Mouse (Mus musculus): ENCODE measurements around the gene Aldh1a2. TPM values are rescaled to one million over a fixed set of nuclear protein-coding genes. Genes with fewer than 3 reads are reported as not detected.

Gene Aldh1a2
- polyA plus RNA-seq, 1 experiment from 2014 or later: 13.1 TPM

DNA sequence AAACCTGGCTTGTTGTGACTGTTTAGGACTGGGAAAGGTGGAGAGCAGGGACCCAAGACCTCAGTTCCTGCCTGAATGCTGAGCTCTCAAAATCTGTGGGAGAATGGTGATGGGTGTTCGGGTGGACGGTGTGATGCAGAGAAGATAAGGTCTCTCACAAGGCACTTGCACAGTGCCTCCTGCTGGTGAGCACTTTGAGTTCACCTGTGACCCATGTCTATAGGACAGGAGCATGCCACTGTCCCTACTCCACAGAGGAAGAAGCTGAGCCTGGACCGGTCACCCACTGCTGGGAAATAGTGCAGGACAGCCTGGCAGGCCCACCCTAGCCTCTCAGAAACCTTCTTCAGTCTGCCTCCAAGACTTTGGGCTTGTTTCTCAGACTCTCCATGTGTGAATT lies 100.4 kb downstream of the Aldh1a2 start:
- no peaks in the 10 kb centered on the region for H3K4me1 ChIP-seq (replicated peaks; ENCODE audit: control insufficient read depth, insufficient read depth, low read length)
- no peak overlapping the region for H3K9ac ChIP-seq (replicated peaks; ENCODE audit: low read depth, low read length)
- H3K27me3 ChIP-seq (replicated peaks; ENCODE audit: control insufficient read depth, insufficient read depth, low read length): no peaks in the 10 kb centered on the region
- no peak for ATAC-seq
- no peak overlapping the region for H3K4me2 ChIP-seq (ENCODE audit: low read length)
- H3K36me3 ChIP-seq (ENCODE audit: control insufficient read depth, insufficient read depth): no peaks in the 10 kb centered on the region
- no peak overlapping the region for H3K27ac ChIP-seq (ENCODE audit: low read length)
- H3K9me3 ChIP-seq (ENCODE audit: control insufficient read depth, low read length): no peaks in the 10 kb centered on the region
- H3K4me3 ChIP-seq (replicated peaks; ENCODE audit: low read length): no peak overlapping the region
- 91% methylated on average over 3 of the region's 3 CpGs for WGBS

DNA sequence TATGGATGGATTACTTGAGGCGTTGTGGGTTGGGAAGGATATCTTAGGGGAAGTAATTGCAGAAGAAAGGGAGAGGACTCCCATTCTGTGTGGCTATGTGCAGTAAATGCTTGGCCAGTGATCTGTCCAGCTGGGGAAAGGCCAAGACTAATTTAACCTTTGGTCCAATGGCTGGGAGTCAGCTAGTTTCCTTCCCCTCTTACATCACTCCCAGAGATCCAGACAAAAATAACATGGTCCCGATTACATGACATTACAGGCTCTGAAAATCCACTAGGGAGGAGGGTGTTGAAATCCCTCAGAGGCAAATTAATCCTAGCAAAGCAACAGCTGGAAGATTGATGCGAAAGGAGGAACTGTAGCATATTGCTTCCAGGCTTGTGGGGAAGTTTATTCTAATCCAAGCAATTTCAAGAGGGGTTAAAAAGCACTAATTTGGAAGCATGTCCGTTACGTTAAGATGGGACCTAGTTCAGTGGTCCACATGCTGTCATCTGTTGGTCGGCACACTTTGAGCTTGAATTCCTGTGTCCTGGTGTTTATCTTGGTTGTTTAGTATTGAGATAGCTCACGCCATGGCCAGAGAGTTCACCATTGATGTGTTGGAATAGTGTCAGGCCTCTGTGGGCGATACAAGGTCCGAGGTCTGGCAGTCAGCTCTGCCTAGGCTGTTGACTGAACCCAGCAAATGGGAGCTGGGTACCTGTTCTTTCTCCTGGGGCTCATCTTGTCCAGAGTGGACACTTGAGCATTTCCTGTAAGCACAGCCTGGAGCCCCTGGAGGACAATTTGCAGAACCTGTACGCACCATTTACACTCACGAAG lies 101.7 kb downstream of the Aldh1a2 start:
- H3K4me1 ChIP-seq (replicated peaks; ENCODE audit: control insufficient read depth, insufficient read depth, low read length): no peaks in the 10 kb centered on the region
- no peaks in the 10 kb centered on the region for H3K27me3 ChIP-seq (replicated peaks; ENCODE audit: control insufficient read depth, insufficient read depth, low read length)
- H3K4me2 ChIP-seq (ENCODE audit: low read length): no peak overlapping the region
- H3K36me3 ChIP-seq (ENCODE audit: control insufficient read depth, insufficient read depth): no peaks in the 10 kb centered on the region
- H3K9me3 ChIP-seq (ENCODE audit: control insufficient read depth, low read length): no peaks in the 10 kb centered on the region
- WGBS: 93% methylated on average over 11 of the region's 11 CpGs
- H3K9ac ChIP-seq (replicated peaks; ENCODE audit: low read depth, low read length): no peak overlapping the region
- no peak overlapping the region for H3K27ac ChIP-seq (ENCODE audit: low read length)
- no peak overlapping the region for H3K4me3 ChIP-seq (replicated peaks; ENCODE audit: low read length)
- ATAC-seq: no peak

DNA sequence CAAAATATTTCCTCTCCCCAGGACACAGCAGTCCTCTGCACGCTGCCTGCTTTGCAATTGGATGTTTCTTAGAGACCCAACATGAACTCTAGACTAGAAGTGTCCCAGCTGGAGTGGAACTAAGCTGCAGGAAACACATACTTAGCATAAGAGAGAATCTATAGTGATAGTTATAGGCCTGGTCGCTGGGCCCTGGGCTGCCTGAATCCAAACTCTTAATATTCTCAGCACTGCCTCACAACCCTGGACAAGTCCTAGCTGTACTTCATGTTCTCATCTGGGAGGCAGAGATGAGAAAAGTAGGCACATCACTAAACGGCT lies 102.3 kb downstream of the Aldh1a2 start:
- H3K9me3 ChIP-seq (ENCODE audit: control insufficient read depth, low read length): no peaks in the 10 kb centered on the region
- H3K4me3 ChIP-seq (replicated peaks; ENCODE audit: low read length): no peak overlapping the region
- H3K4me1 ChIP-seq (replicated peaks; ENCODE audit: control insufficient read depth, insufficient read depth, low read length): no peaks in the 10 kb centered on the region
- ATAC-seq: no peak
- 71% methylated on average over 3 of the region's 3 CpGs for WGBS
- H3K27me3 ChIP-seq (replicated peaks; ENCODE audit: control insufficient read depth, insufficient read depth, low read length): no peaks in the 10 kb centered on the region
- no peak overlapping the region for H3K4me2 ChIP-seq (ENCODE audit: low read length)
- H3K27ac ChIP-seq (ENCODE audit: low read length): no peak overlapping the region
- H3K36me3 ChIP-seq (ENCODE audit: control insufficient read depth, insufficient read depth): no peaks in the 10 kb centered on the region
- no peak overlapping the region for H3K9ac ChIP-seq (replicated peaks; ENCODE audit: low read depth, low read length)

DNA sequence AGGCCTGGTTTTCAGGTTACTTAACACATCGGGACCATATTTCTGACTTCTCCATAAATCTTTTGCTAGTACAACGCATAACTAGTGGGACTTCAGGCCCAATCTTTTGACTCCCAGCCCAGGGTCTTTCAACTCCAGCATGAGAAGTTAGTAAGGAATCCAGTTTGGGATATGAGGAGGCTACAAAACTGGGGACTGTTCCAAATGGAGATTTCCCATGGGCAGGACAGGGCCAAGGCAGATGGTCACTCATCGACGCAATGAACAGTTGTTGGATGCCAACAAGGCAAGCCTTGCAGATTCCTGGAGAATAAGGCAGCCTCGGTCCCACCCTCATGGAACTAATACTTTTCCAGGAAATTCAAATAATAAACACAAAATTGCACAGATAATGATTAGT lies 104.2 kb downstream of the Aldh1a2 start:
- Histone ChIP-seq H3K4me3 (replicated peaks; ENCODE audit: low read length) (no peak overlapping the region), H3K36me3 (ENCODE audit: control insufficient read depth, insufficient read depth) (no peaks in the 10 kb centered on the region), H3K9ac (replicated peaks; ENCODE audit: low read depth, low read length) (no peak overlapping the region), H3K4me1 (replicated peaks; ENCODE audit: control insufficient read depth, insufficient read depth, low read length) (no peaks in the 10 kb centered on the region), H3K4me2 (ENCODE audit: low read length) (no peak overlapping the region), H3K27ac (ENCODE audit: low read length) (no peak overlapping the region), H3K9me3 (ENCODE audit: control insufficient read depth, low read length) (no peaks in the 10 kb centered on the region), H3K27me3 (replicated peaks; ENCODE audit: control insufficient read depth, insufficient read depth, low read length) (no peaks in the 10 kb centered on the region)
- no peak for ATAC-seq
- 94% methylated on average over 5 of the region's 5 CpGs for whole genome bisulfite sequencing

DNA sequence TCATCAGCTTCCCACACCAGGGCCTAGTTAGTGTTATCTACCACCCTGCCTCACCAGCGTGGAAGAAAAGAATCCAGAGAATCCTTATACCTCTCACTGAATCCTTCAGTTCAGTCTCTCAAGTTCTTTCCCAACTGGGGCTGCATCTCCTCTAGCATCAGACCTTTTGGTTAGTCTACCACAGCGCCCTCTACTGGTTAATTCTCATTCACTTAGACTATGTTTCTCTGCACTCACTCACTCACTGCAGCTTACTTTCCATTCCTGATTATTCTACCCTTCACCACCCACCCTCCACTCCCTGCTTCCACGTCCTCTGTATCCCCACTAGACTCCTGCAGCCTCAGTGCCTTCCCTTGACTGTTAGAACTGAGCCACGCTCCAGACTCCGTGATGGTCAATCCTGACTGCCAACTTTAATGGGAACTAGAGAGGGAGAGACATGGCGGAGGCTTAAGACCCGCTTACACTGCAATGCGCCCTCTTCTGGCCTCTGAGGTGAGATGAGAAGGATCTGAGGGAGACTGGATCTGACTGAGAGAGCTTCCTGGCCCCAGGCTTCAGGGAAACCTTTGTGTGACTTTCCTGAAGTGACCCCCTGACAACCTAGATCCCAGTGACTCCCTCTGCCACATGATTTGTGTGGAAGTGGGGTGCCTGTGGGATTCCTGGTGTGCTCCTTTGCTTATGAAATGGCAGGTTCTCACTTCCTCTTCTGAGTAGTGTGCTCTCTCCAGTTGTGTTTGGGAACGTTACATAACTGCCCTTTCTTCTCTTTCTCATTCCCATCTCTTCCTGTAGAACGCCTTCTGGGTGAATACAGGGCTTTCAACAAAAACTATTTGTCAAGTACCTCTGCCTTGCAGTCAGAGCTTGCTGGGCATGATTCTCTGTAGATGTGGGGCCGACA lies 104.9 kb downstream of the Aldh1a2 start:
- H3K36me3 ChIP-seq (ENCODE audit: control insufficient read depth, insufficient read depth): no peaks in the 10 kb centered on the region
- H3K4me1 ChIP-seq (replicated peaks; ENCODE audit: control insufficient read depth, insufficient read depth, low read length): no peaks in the 10 kb centered on the region
- no peaks in the 10 kb centered on the region for H3K9me3 ChIP-seq (ENCODE audit: control insufficient read depth, low read length)
- H3K4me3 ChIP-seq (replicated peaks; ENCODE audit: low read length): no peak overlapping the region
- ATAC-seq: no peak
- H3K4me2 ChIP-seq (ENCODE audit: low read length): no peak overlapping the region
- 50% methylated on average over 11 of the region's 11 CpGs for WGBS
- H3K9ac ChIP-seq (replicated peaks; ENCODE audit: low read depth, low read length): no peak overlapping the region
- H3K27ac ChIP-seq (ENCODE audit: low read length): no peak overlapping the region
- no peaks in the 10 kb centered on the region for H3K27me3 ChIP-seq (replicated peaks; ENCODE audit: control insufficient read depth, insufficient read depth, low read length)

DNA sequence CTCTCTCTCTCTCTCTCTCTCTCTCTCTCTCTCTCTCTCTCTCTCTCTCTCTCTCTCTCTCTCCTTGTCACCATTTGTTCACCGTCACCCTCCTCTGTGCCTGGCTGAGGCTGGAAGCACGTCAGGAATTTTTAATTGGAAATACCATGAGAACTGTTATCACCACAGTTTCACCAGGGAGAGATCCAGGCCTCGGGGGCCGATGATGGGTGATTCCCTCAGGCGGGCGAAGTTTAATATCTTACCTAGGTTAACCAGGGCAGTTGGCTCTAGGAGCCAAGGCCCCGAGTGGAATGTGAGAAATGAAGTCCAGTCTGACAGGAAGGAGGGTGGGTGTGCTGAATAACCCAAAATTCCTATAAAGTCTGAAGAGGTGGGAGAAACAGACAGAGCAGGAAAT lies 105.8 kb downstream of the Aldh1a2 start:
- H3K27ac ChIP-seq (ENCODE audit: low read length): no peak overlapping the region
- 75% methylated on average over 7 of the region's 7 CpGs for WGBS
- H3K27me3 ChIP-seq (replicated peaks; ENCODE audit: control insufficient read depth, insufficient read depth, low read length): no peaks in the 10 kb centered on the region
- H3K4me2 ChIP-seq (ENCODE audit: low read length): no peak overlapping the region
- H3K4me3 ChIP-seq (replicated peaks; ENCODE audit: low read length): no peak overlapping the region
- no peak for ATAC-seq
- H3K9ac ChIP-seq (replicated peaks; ENCODE audit: low read depth, low read length): no peak overlapping the region
- no peaks in the 10 kb centered on the region for H3K4me1 ChIP-seq (replicated peaks; ENCODE audit: control insufficient read depth, insufficient read depth, low read length)
- no peaks in the 10 kb centered on the region for H3K9me3 ChIP-seq (ENCODE audit: control insufficient read depth, low read length)
- H3K36me3 ChIP-seq (ENCODE audit: control insufficient read depth, insufficient read depth): no peaks in the 10 kb centered on the region

DNA sequence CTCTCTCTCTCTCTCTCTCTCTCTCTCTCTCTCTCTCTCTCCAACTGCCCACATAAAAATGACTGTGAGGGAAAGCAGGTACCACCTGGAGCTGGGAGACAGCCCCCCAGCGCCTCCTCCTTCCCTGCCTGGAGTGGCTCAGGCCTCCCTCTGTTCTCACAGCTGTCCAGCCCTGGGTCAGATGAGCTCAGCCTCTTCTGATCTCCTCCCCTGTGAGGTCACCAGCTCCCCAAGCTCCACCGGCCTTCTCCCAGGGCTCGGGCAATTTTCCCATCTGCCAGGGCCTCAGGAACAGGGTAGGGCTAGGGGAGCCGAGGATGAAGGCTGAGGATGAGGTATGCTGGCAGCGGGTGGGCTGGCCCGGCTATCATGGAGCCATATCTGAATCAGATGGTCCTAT lies 106.3 kb downstream of the Aldh1a2 start:
- Histone ChIP-seq H3K4me2 (ENCODE audit: low read length) (no peak overlapping the region), H3K27ac (ENCODE audit: low read length) (no peak overlapping the region), H3K9me3 (ENCODE audit: control insufficient read depth, low read length) (no peaks in the 10 kb centered on the region), H3K9ac (replicated peaks; ENCODE audit: low read depth, low read length) (no peak overlapping the region), H3K4me3 (replicated peaks; ENCODE audit: low read length) (no peak overlapping the region), H3K4me1 (replicated peaks; ENCODE audit: control insufficient read depth, insufficient read depth, low read length) (no peaks in the 10 kb centered on the region), H3K27me3 (replicated peaks; ENCODE audit: control insufficient read depth, insufficient read depth, low read length) (no peaks in the 10 kb centered on the region), H3K36me3 (ENCODE audit: control insufficient read depth, insufficient read depth) (no peaks in the 10 kb centered on the region)
- ATAC-seq: no peak
- 76% methylated on average over 6 of the region's 6 CpGs for WGBS

DNA sequence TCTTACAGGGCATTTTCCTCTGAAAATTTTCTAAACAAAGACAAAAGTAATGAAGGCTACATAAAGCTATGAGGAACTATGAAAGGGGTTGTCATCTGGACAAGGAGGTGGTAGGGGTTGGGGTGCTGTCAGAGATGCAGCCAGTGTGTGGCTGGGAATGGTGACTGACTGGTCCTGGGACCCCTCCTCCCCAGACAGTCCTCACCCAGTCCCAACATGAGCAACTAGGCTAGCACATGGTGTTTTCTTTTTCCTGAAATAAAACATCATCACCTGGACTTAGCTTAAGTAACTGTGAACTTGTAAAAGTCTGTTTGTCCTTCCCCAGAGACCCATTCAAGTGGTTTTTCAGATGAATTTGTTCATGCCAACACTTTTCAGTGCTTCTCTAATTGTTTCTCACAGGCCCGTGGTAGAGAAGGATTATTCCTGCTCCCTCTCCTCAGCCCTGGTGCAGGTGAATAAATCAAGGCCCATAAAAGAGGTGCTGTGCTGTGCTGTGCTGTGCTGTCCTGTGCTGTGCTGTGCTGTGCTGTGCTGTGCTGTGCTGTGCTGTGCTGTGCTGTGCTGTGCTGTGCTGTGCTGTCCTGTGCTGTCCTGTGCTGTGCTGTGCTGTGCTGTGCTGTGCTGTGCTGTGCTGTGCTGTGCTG lies 107.8 kb downstream of the Aldh1a2 start:
- Histone ChIP-seq H3K4me3 (replicated peaks; ENCODE audit: low read length) (no peak overlapping the region), H3K9me3 (ENCODE audit: control insufficient read depth, low read length) (no peaks in the 10 kb centered on the region), H3K4me1 (replicated peaks; ENCODE audit: control insufficient read depth, insufficient read depth, low read length) (no peaks in the 10 kb centered on the region), H3K36me3 (ENCODE audit: control insufficient read depth, insufficient read depth) (no peaks in the 10 kb centered on the region), H3K27ac (ENCODE audit: low read length) (no peak overlapping the region), H3K9ac (replicated peaks; ENCODE audit: low read depth, low read length) (no peak overlapping the region), H3K4me2 (ENCODE audit: low read length) (no peak overlapping the region), H3K27me3 (replicated peaks; ENCODE audit: control insufficient read depth, insufficient read depth, low read length) (no peaks in the 10 kb centered on the region)
- no peak for ATAC-seq
- 45% methylated on average over 1 of the region's 1 CpGs for WGBS

DNA sequence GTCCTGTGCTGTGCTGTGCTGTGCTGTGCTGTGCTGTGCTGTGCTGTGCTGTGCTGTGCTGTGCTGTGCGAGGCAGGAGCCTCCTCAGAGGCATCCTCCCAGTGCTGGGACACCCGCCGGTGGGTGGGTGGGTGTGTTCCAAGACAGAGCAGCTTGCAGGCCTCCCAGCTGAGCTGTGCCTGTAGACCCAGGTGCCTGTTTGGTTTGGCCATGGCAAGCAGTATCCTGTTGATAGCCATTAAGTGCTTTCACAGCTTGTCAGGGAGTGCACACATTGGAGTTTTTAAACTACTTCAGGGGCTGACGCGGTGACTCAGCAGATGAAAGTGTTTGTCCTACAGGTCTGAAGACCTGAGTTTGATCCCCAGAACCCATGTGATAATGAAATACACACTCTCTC lies 108.5 kb downstream of the Aldh1a2 start:
- no peak overlapping the region for H3K4me3 ChIP-seq (replicated peaks; ENCODE audit: low read length)
- H3K4me1 ChIP-seq (replicated peaks; ENCODE audit: control insufficient read depth, insufficient read depth, low read length): no peaks in the 10 kb centered on the region
- ATAC-seq: no peak
- no peaks in the 10 kb centered on the region for H3K9me3 ChIP-seq (ENCODE audit: control insufficient read depth, low read length)
- WGBS: 82% methylated on average over 5 of the region's 5 CpGs
- H3K27me3 ChIP-seq (replicated peaks; ENCODE audit: control insufficient read depth, insufficient read depth, low read length): no peaks in the 10 kb centered on the region
- no peak overlapping the region for H3K27ac ChIP-seq (ENCODE audit: low read length)
- H3K9ac ChIP-seq (replicated peaks; ENCODE audit: low read depth, low read length): no peak overlapping the region
- no peak overlapping the region for H3K4me2 ChIP-seq (ENCODE audit: low read length)
- no peaks in the 10 kb centered on the region for H3K36me3 ChIP-seq (ENCODE audit: control insufficient read depth, insufficient read depth)
